Mouse (Mus musculus) cortical plate, adult 2 months (tissue): ENCODE measurements around the gene Pde10a. TPM values are rescaled to one million over a fixed set of nuclear protein-coding genes. Genes with fewer than 3 reads are reported as not detected.

Experiments
- H3K27ac ChIP-seq: fragments of 200-500 bp; 2 replicates; pipeline ENCODE4 v1.5.1; 2012; ENCODE audit warnings: low read length, control low read depth, inconsistent platforms; ENCODE audit not compliant: insufficient read depth
- H3K4me1 ChIP-seq: fragments of 200-500 bp; 2 replicates; pipeline ENCODE4 v1.6.1; 2011; ENCODE audit warnings: low read length; ENCODE audit not compliant: control insufficient read depth, insufficient read depth
- H3K4me3 ChIP-seq: fragments of 200-500 bp; 2 replicates; pipeline ENCODE4 v1.5.1; 2011; ENCODE audit warnings: mild to moderate bottlenecking, low read length, control low read depth; ENCODE audit not compliant: insufficient read depth
- CTCF ChIP-seq: fragments of 200-500 bp; IDR thresholded peaks from 2 replicates; pipeline ENCODE4 v1.5.1; 2011; ENCODE audit warnings: mild to moderate bottlenecking, control low read depth, low read length; ENCODE audit not compliant: insufficient read depth; ENCODE audit errors: extremely low read depth
- POLR2A ChIP-seq: fragments of 200-500 bp; IDR thresholded peaks from 2 replicates; pipeline ENCODE4 v1.6.1; 2011; ENCODE audit warnings: mild to moderate bottlenecking, low read length, control low read depth; ENCODE audit not compliant: insufficient read depth; ENCODE audit errors: extremely low read depth
- polyA plus RNA-seq: library from polyadenylated mRNA; depleted of rRNA; stranded (reverse); fragments of >200 nt; gene quantifications from 2 replicates; pipeline ENCODE4 v1.2.3, GENCODE M21; 2012

Pde10a gene
- polyA plus RNA-seq, 1 experiment, result 71.9 TPM

GRCm38 (mm10) chr17:8838252-8838651 lies 313.1 kb downstream of the Pde10a start:
- Histone ChIP-seq H3K4me1 (peaks cover 5% of the 10 kb centered on the region), H3K4me3 (no peak overlapping the region), H3K27ac (no peak overlapping the region)
- TF ChIP-seq CTCF (no peak), POLR2A (no peak)

- no peak overlapping the region for H3K27ac ChIP-seq
These were observed 314.3 kb downstream of the Pde10a start for GRCm38 (mm10) chr17:8839237-8840011.

DNA sequence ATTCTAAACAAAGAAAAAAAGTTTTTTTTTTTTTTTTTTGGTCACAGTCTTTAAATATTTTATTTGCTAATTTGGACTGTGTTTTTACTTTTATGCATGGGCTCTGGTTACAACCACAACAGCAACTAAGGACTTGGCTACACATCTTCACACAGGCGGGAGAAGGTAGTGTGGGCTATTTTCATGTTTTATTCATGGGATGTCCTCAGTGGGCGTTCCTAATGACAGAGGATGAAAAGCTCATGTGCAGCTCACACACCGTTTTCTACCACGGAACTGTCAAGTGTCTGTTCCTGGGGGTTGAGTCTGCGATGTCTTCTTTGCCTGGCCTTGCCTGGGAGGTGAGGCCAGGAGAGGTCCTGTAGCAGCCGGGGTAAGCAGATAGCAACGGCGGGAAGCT lies 315.9 kb downstream of the Pde10a start:
- Histone ChIP-seq H3K27ac (no peak overlapping the region), H3K4me1 (peaks cover 7% of the 10 kb centered on the region), H3K4me3 (no peak overlapping the region)
- TF ChIP-seq POLR2A, result no peak
- TF ChIP-seq CTCF, result no peak

More at GRCm38 (mm10) chr17:8839237-8840011, 314.3 kb downstream of the Pde10a start:
- TF ChIP-seq CTCF, result no peak
- TF ChIP-seq POLR2A, result no peak
- Histone ChIP-seq H3K4me1 (peaks cover 7% of the 10 kb centered on the region), H3K4me3 (no peak overlapping the region)

DNA sequence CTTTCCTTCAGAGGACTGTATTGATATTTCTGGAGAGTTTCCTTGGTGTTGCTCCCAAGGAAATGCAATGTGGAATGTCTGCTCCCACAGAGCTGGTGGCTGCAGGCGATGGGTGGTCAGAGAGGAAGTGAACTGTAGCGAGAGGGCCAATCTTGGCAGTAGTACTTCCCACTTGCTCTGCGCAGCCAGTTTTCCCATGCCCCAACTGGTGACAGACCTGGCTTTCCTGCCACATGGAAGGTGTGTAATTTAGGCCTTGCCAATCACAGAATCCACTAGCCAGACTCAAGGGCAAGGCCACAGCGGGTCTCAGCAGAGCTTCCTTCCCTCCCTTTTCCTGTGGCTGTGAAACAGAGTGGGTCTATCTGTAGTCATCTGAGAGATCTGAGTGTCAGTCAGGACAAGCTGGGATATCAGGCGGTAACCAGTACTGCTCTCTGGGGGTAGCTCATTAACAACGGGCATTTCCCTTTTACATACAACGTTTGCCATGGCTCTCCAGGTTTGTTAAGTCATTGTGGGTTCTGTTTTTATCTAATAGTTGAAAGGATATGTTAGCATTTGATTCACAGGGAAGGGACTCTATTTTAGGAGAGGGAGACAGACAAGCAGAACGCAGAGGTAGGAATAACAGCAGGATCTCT lies 316.8 kb downstream of the Pde10a start:
- no peak overlapping the region for H3K4me3 ChIP-seq
- H3K4me1 ChIP-seq, result peaks cover 8% of the 10 kb centered on the region
- no peak overlapping the region for H3K27ac ChIP-seq
- TF ChIP-seq CTCF (no peak), POLR2A (no peak)

DNA sequence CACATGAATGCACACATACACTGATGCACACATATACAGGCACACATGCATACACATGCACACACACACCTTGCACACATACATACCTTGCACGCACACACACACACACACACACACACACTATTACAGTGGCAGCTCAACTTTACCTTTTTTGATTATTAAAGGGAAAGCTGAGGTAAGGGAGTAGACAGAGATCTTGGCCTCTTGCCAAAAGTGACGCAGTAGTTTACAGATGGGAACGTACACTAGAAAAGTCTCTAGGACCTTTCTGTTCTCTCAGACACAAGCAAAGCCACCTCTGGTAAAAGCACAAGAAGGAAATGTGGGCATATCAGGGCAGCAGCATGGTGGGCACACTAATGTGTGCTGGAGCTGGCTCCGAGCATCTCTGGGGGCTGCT lies 317.5 kb downstream of the Pde10a start:
- H3K4me1 ChIP-seq, result peaks cover 11% of the 10 kb centered on the region
- TF ChIP-seq CTCF (no peak), POLR2A (no peak)
- no peak overlapping the region for H3K27ac ChIP-seq

GRCm38 (mm10) chr17:8843941-8844340 lies 318.8 kb downstream of the Pde10a start:
- TF ChIP-seq POLR2A (no peak), CTCF (no peak)
- Histone ChIP-seq H3K4me1 (peaks cover 11% of the 10 kb centered on the region), H3K4me3 (no peak overlapping the region), H3K27ac (no peak overlapping the region)

More for the DNA sequence above, 317.5 kb downstream of the Pde10a start:
- H3K4me3 ChIP-seq, result no peak overlapping the region

DNA sequence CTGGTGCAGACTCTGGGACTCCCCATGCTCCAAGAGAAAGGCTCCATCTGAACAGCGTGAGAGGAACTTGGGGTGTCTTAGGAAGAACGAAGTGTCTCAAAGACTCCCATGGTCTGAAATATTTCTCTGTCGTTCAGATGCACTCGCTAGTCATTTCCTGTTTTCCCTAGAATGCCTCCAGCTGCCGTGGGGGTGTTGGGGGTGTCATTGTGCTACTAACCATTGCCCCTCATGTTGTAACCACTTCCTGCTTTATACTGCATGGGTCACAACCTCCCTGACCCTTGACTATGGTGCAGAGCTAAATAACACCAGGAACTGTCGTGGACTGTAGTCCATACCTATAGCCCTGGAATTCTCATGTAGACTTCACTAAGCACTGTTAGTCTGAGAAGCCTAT lies 321.3 kb downstream of the Pde10a start:
- H3K4me3 ChIP-seq, result no peak overlapping the region
- no peak for TF ChIP-seq POLR2A
- no peak for TF ChIP-seq CTCF
- H3K4me1 ChIP-seq, result peaks cover 11% of the 10 kb centered on the region
- no peak overlapping the region for H3K27ac ChIP-seq

DNA sequence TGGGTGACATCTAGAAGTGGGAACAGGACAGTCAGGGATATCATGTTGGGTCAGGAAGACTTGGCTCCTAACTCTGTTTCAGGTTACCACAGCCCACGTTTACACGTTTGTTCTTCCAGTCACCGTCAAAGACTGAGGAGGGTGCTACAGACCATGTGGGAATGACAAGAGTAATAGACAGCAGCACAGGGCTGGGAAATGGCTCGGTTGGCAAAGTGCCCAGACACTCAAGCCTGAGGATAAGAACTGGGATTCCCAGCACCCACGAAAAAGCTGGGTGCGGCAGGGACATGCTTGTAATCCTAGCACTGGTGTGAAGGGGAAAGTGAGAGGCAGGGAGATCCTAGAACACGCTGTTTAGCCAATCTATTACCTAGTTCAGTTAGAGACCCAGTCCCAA lies 322.4 kb downstream of the Pde10a start:
- no peak overlapping the region for H3K27ac ChIP-seq
- peaks cover 9% of the 10 kb centered on the region for H3K4me1 ChIP-seq
- H3K4me3 ChIP-seq, result no peak overlapping the region
- no peak for TF ChIP-seq CTCF
- no peak for TF ChIP-seq POLR2A

GRCm38 (mm10) chr17:8851846-8852245 lies 326.7 kb downstream of the Pde10a start:
- no peak for TF ChIP-seq POLR2A
- no peak for TF ChIP-seq CTCF
- peaks cover 7% of the 10 kb centered on the region for H3K4me1 ChIP-seq
- no peak overlapping the region for H3K4me3 ChIP-seq
- no peak overlapping the region for H3K27ac ChIP-seq

DNA sequence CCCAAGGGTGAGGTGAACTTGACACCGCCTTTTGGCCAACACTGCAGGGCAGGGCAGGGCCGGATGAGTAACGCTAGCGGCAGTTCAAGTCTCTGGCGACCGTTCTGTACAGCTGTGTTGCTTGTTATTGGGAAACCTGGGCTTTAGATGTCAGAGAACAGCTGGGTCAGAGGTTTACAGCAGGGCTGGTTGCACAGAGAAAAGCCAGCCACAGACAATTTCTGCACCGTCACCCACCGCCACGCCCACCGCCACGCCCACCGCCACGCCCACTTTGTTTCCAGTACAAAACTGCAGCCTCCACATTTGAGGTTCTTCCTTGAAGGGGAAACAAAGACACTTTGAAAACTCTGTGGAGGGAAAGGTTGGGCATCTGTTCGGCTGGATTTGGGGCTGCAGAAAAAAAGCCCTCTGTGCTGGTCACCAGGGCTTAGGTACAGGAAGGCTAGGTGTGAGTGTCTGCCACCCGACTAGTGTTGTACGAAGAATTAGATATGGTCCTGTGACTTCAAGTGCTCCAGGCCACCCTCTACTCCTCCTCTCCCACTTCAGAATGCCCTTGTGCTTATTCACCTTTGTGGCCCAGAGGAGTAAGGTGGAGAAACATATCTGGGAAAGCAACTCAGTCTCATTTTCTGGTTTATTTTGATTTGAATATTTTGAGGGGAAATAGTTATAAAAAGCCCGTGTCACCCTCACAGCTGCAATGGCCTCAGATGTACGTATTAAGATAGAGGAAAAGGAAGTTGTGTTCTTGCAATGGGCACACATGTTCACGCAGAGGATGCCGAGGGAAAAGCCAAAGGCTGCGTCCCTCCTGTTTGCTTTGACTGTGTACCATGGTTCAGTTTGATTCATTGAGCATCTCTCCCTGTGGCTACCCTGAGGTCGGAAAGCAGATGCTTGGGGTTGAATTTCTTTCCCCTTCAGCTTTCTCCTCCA lies 331.5 kb downstream of the Pde10a start:
- H3K4me3 ChIP-seq, result no peak overlapping the region
- no peak for TF ChIP-seq POLR2A
- TF ChIP-seq CTCF, result no peak

More for the DNA sequence above, 331.5 kb downstream of the Pde10a start:
- H3K4me1 ChIP-seq, result peaks cover 9% of the 10 kb centered on the region
- no peak overlapping the region for H3K27ac ChIP-seq
